Mouse (Mus musculus) macrophage (primary cell): ENCODE data around the gene Ndufs6. TPM values are rescaled to one million over a fixed set of nuclear protein-coding genes. Genes with fewer than 3 reads are reported as not detected.
A peak's percentile ranks its signal among the peaks of the same experiment; 100 is the strongest.

Experiments used
- H3K27ac ChIP-seq: fragments of 350-480 bp; formaldehyde crosslinking; 2 replicates; pipeline ENCODE4 v1.9.0; 2021
- H3K36me3 ChIP-seq: fragments of 350-480 bp; formaldehyde crosslinking; 2 replicates; pipeline ENCODE4 v1.9.0; 2021; ENCODE audit errors: inconsistent target
- H3K4me3 ChIP-seq: fragments of 350-480 bp; formaldehyde crosslinking; 2 replicates; pipeline ENCODE4 v1.9.0; 2021; ENCODE audit errors: inconsistent target
- H3K79me2 ChIP-seq: fragments of 350-480 bp; formaldehyde crosslinking; 2 replicates; pipeline ENCODE4 v1.9.0; 2021; ENCODE audit errors: inconsistent target
- WGBS: methylation state at CpG from one replicate; pipeline ENCODE4 v1.1.7; 2026; ENCODE audit warnings: inconsistent platforms; ENCODE audit not compliant: missing documents; 5-methylcytosine and 5-hydroxymethylcytosine counted together
- polyA plus RNA-seq: library from polyadenylated mRNA; stranded (reverse); fragments of 250-400 nt; gene quantifications from 3 replicates; pipeline ENCODE4 v1.2.4, GENCODE M21; 2018; ENCODE audit warnings: inconsistent platforms
- total RNA-seq, 78 experiments: library from RNA; depleted of rRNA; stranded (reverse); fragments of 250-400 nt; gene quantifications; 1 replicate in 9 of 78; 2 replicates in 24 of 78; 3 replicates in 43 of 78; 4 replicates in 2 of 78; pipeline ENCODE4 v1.2.4; 2018; ENCODE audit warnings: inconsistent platforms in 56 of 78

Gene Ndufs6
- total RNA-seq (2018; cell fraction: chromatin; rRNA removed), result 10 to 100 TPM in 5 of 26 experiments, 1 to 10 TPM in 18, not detected in 3; 1.7 to 19.7 (median 6.2) TPM
- 100 to 1,000 TPM in 15 of 26 experiments, 10 to 100 TPM in 11; 72.3 to 127 (median 103) TPM for total RNA-seq (2018; cell fraction: cytosol; rRNA removed)
- 10 to 100 TPM in 21 of 26 experiments, 1 to 10 TPM in 5; 5.8 to 35.2 (median 21.3) TPM for total RNA-seq (2018; cell fraction: nucleus; rRNA removed)
- polyA plus RNA-seq, result 92.8 to 153 TPM (median 130 TPM) in 3 replicates

DNA sequence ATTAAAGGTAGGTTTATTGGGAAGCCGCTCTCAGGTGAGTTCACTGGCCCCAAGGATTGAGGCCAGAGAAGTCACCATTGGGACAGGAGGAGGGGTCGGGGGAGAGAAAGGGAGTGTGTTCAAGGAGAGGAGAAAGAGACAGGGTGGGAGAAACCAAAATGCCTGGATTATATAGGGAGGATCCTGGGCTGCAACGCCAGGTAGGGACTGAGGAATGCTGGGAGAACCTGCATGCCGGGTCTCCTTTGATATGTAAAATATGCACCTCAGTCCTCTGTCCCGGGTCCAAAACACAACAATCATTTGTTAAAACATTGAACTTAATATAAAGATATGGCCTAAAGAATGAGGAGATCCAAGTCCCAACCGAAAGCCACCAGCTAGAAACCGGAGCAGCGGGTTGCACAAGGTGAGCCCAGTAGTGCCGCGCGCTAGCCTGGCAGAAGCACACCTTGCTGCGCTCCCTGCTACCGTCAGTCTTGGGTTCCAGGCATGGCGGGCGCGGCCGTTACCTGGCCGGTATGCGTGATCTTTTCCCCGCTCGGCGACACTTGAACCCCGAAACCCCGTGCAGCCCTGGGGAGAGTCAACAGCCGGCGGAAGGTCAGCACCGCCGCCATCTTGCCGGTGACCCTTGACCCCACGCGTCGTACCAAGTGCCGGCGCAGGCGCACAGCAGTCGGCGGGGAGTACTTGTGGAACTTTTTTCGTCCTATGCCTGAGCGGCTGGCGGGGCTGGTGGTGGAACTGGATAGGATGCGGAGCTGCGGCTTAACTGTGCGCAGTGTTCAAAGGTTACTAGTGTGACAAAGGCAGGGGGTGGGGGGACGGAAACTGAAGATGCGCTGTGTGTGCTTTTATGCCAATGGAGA, at the start of gene Ndufs6, which contains the start of gene Mrpl36:
Gene Ndufs6, minus strand, starts transcription at position 716 of the 872 bp plus-strand sequence.
Gene Mrpl36, plus strand, starts transcription at position 687 of the 872 bp plus-strand sequence.
- Histone ChIP-seq H3K4me3 (peak within 1 kb of the TSS; percentile 89), H3K79me2 (peaks cover 55% of the 10 kb centered on the region), H3K36me3 (peaks cover 27% of the 10 kb centered on the region), H3K27ac (peak within 1 kb of the TSS; percentile 47)
- WGBS, result 2% methylated on average over 45 of the region's 45 CpGs

DNA sequence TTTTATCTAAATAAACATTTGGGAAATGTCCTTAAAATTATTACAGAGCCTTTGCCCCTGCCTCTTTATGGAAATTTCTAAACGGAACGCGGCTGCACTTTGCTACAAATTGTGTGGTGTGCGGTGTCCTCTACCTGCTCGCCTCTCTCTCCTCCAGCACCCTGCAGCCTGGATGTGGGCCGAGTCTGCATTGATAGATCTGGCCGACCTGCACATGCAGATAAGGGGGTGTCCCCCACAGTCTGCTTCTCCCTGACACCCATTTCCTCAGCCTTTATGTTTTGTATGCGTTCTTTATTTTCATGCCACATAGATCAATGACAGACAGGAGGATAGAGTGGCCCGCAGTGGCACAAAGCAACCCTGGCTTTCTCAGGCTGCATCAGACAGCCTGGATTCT, 49.3 kb upstream of the Ndufs6 start:
- Histone ChIP-seq H3K27ac (no peak overlapping the region), H3K4me3 (no peak overlapping the region), H3K79me2 (no peaks in the 10 kb centered on the region), H3K36me3 (no peaks in the 10 kb centered on the region)
- WGBS, result 81% methylated on average over 9 of the region's 9 CpGs

DNA sequence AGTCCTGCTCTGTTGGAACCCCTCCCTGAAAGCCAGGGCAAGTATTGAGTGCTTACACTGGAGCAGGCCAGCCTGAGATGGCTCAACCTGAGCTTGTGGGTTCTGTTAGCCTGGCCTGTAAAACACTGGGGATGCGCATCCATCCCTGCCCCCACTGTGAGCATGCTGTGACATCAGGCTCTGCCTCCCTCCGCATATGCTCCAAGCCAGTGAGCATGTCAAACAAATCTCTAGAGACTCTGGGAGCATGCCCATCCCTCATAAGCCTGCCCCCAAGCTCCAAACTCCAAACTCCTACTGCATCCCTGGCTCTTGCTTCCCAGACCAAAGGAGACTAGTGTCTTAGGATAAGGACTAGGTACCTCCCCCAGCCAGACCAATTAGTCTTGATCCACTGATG, 46.3 kb upstream of the Ndufs6 start:
- no peak overlapping the region for H3K27ac ChIP-seq
- H3K4me3 ChIP-seq, result no peak overlapping the region
- H3K79me2 ChIP-seq, result no peaks in the 10 kb centered on the region
- H3K36me3 ChIP-seq, result no peaks in the 10 kb centered on the region
- WGBS, result 88% methylated on average over 2 of the region's 2 CpGs

DNA sequence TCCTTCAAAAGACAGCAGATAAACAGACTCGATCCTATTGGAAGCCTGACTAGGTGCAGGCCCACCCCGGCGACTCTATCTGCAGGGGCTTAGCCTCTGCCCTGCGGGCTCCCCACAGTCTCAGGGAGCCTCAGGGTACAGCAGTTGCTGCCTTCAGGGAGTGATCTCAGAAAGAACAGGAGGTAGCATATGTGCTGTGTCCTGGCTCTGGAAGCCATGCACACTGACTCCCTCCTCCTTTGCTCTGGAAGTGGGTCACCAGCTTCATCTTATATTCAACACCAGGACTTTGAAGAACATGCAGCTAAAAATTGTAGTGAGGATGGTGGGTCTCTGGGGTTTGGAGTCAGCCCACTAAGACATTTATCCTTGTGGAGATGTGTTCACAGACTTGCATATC, 45.0 kb upstream of the Ndufs6 start:
- no peak overlapping the region for H3K4me3 ChIP-seq
- H3K36me3 ChIP-seq, result no peaks in the 10 kb centered on the region
- WGBS, result 88% methylated on average over 4 of the region's 4 CpGs
- H3K79me2 ChIP-seq, result no peaks in the 10 kb centered on the region
- no peak overlapping the region for H3K27ac ChIP-seq

DNA sequence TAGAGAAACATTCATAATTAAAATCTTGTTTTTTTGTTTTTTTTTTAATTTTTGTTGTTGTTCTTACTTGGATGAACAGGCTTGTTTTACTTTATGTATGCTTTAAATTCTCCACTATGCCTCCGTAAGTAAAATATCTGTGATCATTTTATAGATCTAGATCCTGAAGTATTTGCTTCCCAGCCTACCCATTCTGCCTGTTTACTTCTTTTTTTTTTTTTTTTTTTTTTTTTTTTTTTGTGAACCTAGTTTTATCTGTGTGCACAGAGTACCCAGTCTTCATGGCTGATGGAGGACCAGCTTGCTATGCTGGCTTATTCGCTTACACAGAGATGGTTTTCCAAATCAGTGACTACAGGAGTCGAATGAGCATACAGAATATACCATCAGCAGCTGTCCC, 28.8 kb upstream of the Ndufs6 start:
- Histone ChIP-seq H3K36me3 (no peaks in the 10 kb centered on the region), H3K79me2 (no peaks in the 10 kb centered on the region), H3K4me3 (no peak overlapping the region), H3K27ac (no peak overlapping the region)
- WGBS, result 90% methylated on average over 3 of the region's 3 CpGs

DNA sequence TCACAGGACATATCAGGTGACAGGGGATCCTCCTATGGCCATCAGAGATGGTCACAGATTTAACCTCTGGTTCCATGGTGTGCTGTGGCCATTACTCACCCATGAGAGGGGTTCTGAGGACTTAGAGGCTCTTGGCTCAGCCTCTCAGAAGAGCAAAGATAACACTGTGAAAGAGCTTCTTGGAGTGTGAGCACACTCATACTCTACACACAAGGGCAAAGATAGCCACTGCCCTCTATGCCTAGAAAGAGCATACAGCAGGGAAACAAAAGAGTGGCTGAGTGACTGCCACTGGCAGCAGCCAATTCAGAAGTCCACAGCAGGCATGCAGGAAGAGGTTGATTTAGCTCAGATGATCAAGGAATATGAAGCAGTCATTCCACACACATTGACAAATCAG, 24.1 kb upstream of the Ndufs6 start:
- Histone ChIP-seq H3K79me2 (no peaks in the 10 kb centered on the region), H3K36me3 (no peaks in the 10 kb centered on the region), H3K4me3 (no peak overlapping the region), H3K27ac (no peak overlapping the region)

DNA sequence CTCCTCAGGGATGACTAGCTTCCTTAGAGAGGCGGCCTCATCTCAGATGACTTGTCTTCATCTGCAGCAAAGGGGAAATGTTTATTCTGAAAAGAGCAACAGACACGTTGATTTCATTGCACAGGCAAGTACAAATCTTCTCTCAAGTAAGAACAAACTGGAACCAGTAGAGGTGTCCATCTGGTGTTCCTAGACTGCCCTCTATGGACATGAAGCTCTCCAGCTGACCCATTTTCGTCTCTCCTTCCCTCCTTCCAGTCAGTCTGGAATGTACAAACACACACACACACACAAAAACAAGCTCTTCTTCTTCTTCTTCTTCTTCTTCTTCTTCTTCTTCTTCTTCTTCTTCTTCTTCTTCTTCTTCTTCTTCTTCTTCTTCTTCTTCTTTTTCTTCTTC, 23.6 kb upstream of the Ndufs6 start:
- H3K4me3 ChIP-seq, result no peak overlapping the region
- WGBS, result 56% methylated on average over 3 of the region's 3 CpGs
- no peaks in the 10 kb centered on the region for H3K36me3 ChIP-seq
- no peak overlapping the region for H3K27ac ChIP-seq
- H3K79me2 ChIP-seq, result no peaks in the 10 kb centered on the region

DNA sequence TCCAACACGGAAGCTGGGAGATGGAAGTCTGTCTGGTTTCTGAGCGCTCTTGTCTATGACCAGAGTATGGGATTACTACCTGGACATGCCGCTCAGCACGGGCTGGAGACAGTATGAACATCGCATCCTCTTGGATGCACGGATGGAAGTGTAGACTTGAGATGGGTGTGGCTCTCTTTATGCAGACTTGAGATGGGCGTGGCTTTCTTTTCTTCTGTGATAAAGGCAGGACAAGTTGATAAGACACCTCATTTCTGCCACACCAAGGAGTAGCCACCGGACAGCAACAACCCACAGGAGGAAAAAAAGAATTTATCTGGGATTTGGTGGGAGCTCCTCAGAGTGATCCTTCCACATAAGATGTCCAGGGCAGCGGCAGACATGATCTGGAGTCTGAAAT, 22.4 kb upstream of the Ndufs6 start:
- no peak overlapping the region for H3K27ac ChIP-seq
- no peaks in the 10 kb centered on the region for H3K36me3 ChIP-seq
- H3K4me3 ChIP-seq, result no peak overlapping the region
- H3K79me2 ChIP-seq, result no peaks in the 10 kb centered on the region
- WGBS, result 92% methylated on average over 9 of the region's 9 CpGs

DNA sequence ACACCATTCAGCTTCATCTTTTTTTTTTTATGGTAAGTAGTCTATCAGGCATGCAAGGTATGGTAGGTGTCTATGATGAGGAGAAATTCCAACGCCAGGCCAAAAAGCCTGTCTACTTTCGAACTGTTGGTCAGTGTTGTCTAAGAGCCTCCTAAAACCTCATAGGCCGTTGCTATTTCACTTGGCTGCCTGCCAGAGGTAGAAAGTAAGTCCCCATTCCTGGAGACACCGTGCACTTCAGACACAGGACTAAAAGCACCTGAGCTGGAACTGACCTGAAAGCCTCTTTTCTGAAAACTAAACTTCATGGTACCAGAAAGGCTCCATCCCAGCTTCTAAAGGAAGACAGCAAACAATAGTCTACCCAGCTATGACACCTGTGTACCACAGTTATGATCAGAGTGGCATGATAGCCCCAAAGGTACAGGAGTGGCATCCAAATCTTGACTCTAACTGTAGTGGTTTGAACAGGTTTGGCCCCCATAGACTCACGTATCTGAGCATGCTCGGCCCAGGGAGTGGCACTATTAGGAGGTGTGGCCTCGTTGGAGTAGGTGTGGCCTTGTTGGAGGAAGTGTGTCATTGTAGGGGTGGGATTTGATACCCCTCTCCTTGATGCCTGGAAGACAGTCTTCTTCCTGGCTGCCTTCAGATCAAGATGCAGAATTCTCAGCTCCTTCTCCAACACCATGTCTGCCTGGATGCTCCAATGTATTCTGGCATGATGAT, 19.7 kb upstream of the Ndufs6 start:
- no peak overlapping the region for H3K4me3 ChIP-seq
- H3K27ac ChIP-seq, result no peak overlapping the region
- H3K36me3 ChIP-seq, result no peaks in the 10 kb centered on the region
- 85% methylated on average over 6 of the region's 7 CpGs for WGBS
- H3K79me2 ChIP-seq, result no peaks in the 10 kb centered on the region

DNA sequence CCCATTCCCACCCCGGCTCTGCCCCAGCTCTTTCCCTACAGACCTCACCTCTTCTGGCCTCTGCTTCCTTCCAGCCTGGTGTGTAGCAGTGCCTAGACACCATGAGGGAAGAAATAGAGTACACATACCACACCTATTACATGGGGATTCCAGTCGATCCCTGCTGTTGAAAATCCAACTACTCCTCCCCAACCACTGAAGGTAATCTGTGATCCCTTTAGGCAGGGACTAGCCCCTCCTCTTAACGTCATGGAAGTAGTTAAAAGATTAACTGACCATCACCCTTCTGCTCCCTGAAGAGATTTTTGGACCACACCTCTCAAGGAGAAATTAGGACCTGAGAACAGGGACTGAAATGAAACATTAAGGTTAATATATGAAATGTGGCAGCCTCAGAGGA, 18.8 kb upstream of the Ndufs6 start:
- 80% methylated on average over 3 of the region's 3 CpGs for whole genome bisulfite sequencing

DNA sequence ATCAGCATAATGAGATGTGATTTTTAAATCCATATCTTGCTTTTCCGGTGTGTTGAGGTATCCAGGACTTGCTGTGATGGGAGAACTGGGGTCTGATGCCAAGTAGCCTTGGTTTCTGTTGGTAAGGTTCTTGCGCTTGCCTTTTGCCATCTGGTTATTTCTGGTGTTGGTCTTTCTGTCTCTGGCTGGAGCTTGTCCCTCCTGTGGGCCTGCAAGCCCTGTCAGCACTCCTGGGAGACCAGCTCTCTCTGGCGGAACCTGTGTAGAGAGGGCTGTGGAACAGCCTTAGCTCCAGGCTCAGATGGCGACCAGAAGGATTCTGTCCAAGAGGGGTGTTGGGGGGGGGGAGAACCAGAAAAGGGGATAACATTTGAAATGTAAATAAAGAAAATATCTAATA, 18.4 kb upstream of the Ndufs6 start:
- H3K36me3 ChIP-seq, result no peaks in the 10 kb centered on the region
- H3K79me2 ChIP-seq, result no peaks in the 10 kb centered on the region
- H3K27ac ChIP-seq, result no peak overlapping the region
- WGBS, result 85% methylated on average over 4 of the region's 4 CpGs
- H3K4me3 ChIP-seq, result no peak overlapping the region

More for the DNA sequence above, 18.8 kb upstream of the Ndufs6 start:
- H3K79me2 ChIP-seq, result no peaks in the 10 kb centered on the region
- H3K27ac ChIP-seq, result no peak overlapping the region
- H3K36me3 ChIP-seq, result no peaks in the 10 kb centered on the region
- no peak overlapping the region for H3K4me3 ChIP-seq

DNA sequence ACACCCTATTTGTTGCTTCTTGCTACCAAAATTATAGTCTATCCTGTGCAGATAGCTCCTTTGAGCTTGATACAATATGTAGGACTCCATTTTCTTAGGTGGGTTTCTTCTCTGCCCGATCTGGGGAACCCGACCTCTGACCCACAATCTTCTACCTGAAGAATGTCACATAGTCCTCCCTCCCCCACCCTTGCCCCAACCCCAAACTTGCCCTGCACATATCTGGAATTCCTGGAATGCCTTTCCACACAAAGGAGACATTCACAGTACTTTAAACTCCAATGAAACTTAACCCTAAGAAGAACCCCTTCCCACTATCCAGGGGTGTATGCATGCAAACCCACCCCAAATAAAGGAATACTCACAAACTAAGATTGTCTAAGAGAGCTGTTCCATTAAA, 17.8 kb upstream of the Ndufs6 start:
- WGBS, result 47% methylated on average over 2 of the region's 2 CpGs
- H3K36me3 ChIP-seq, result no peaks in the 10 kb centered on the region
- no peaks in the 10 kb centered on the region for H3K79me2 ChIP-seq
- no peak overlapping the region for H3K27ac ChIP-seq
- H3K4me3 ChIP-seq, result no peak overlapping the region

DNA sequence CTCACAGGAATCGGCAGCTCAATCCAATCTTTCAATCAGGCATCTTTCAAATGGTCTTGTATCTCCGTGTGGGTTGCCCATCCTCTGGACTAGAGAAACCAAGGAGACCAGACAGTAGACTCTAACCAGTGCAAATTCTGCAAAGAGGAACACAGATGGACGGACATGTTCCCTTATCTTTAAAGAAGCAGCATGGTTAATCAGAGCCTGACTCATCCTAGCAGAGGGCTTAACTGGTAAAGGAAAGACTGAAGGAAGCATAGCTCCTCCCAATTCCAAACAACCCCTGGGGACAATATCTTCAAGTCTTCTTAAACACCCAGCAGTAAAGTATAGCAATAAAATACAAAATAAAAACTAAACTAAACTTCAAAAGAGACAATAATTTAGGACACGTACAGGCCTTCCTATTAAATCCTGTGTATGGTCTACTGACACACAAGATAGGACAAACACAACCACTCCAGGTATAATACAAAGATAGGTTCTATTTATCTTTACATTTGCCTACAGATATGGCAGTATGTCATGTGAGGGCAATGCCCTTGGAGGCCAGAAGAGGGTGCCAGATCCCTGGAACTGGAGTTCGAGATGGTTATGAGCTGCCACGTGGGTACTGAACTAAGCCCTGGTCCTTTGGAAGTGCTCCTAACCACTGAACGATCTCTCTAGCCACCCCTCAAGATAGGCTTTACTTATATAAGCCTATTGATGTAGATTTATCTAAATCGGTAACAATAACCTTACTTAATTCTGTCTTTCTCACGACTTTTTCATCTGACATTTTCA, 17.0 kb upstream of the Ndufs6 start:
- no peak overlapping the region for H3K4me3 ChIP-seq
- no peak overlapping the region for H3K27ac ChIP-seq
- no peaks in the 10 kb centered on the region for H3K36me3 ChIP-seq
- 69% methylated on average over 9 of the region's 9 CpGs for WGBS
- H3K79me2 ChIP-seq, result no peaks in the 10 kb centered on the region

DNA sequence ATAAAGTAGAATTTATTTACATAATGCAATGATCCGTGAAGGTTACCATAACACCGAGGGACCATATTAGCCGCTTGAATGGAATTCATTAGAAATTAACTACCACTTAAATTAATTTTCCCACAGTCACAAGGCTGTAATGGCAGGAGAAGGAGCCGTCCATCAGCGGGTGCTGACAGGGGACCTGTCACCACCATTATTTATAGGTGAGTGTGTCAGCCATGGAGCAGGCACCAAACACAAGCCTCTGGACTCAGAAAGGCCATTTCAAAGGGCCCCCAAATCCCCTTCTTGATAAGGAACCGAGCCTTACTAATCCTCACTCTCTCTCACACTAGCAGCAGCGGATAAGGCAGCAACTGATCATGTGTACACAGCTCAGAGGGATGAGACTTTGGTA, 8.4 kb upstream of the Ndufs6 start:
- 69% methylated on average over 7 of the region's 7 CpGs for WGBS
- no peak overlapping the region for H3K4me3 ChIP-seq
- H3K36me3 ChIP-seq, result no peaks in the 10 kb centered on the region
- H3K79me2 ChIP-seq, result peaks cover under 1% of the 10 kb centered on the region; the same call in 1 of the 2 replicates
- no peak overlapping the region for H3K27ac ChIP-seq
